Mouse (Mus musculus): ENCODE data around the gene Gm21983.

- TF ChIP-seq POLR2A (IDR thresholded peaks at IDR 0.05; ENCODE audit: borderline replicate concordance, insufficient read depth, low read length): no peak
- TF ChIP-seq CTCF (IDR thresholded peaks at IDR 0.05; ENCODE audit: borderline replicate concordance, insufficient read depth, low read depth, low read length): no peak
Measured at GRCm38 (mm10) chr7:27180036-27180435, 850 bp downstream of the Gm21983 start.

Measured in cerebellum, adult 2 months (tissue).